Mouse (Mus musculus) ES-Bruce4 (cell line): ENCODE data around the gene Gm21118.
"Not testable (repeated sequence)": the region's sequence is repeated elsewhere in the genome, so short reads cannot be mapped to it uniquely, and the experiment has no call there.

ENCODE experiments used
- CTCF ChIP-seq: IDR thresholded peaks from one replicate; pipeline ENCODE4 v1.8.1; 2011; ENCODE audit warnings: low read depth, low read length
- EP300 ChIP-seq: IDR thresholded peaks from 2 replicates; pipeline ENCODE4 v1.6.1; 2011; ENCODE audit warnings: low read depth, low read length; ENCODE audit not compliant: insufficient read depth
- POLR2A ChIP-seq: IDR thresholded peaks from one replicate; pipeline ENCODE4 v1.8.1; 2011; ENCODE audit warnings: low read length; ENCODE audit not compliant: insufficient read depth

DNA sequence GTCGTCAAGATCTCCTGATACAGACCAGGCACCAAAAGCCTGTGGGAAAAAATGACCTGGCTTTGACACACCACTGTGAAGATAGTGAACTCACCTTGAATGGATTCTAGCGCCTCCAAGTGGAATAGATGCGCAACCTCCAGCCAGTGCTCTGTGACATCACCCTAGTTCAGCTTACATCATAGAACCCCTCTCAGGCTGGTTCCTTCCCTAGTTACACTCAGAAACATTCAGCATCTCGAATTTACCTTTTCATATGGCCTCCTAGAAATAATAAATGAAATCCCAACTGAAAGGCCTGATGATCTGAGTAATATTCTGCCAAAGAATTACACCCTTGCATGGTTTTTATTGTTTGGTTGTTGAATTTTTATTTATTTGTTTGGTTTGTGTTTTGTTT is at the start of gene Gm21118:
- not testable (repeated sequence) for TF ChIP-seq POLR2A, CTCF, EP300
